Mouse (Mus musculus): ENCODE data around the gene Abhd14a. TPM values are rescaled to one million over a fixed set of nuclear protein-coding genes. Genes with fewer than 3 reads are reported as not detected.

The Abhd14a gene
- polyA plus RNA-seq, 2 experiments = 14.3 to 16.4 TPM

DNA sequence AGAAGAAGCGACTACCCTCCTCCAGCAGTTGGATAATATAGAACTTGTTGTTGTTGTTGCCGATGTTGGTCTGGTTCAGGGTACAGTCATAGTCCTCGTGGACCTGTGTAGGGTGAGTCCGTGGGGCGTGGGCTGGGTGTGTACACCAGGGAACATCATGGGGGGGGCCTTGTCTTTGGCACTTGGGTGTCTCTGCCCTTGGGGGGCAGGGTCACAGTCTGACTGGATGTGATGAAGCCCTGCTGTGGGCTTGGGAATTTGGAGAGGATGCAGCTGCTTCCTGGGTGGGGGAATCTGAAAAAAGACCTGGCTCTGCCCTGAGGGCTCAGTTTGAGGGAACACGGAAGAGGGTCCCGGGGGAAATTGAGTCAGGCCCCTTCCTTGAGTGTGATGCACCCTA lies 27.6 kb upstream of the Abhd14a start:
- Histone ChIP-seq H3K27me3 (ENCODE audit: control insufficient read depth, insufficient read depth, low read length) (no peaks in the 10 kb centered on the region), H3K4me1 (replicated peaks; ENCODE audit: control insufficient read depth in 2 of 2, insufficient read depth in 2 of 2, low read length in 1 of 2) (peaks cover 6 to 12% of the 10 kb centered on the region in 2 experiments; a peak in 3 of 4 replicates), H3K27ac (no peak overlapping the region), H3K36me3 (replicated peaks; ENCODE audit: control insufficient read depth, insufficient read depth, low read depth) (no peaks in the 10 kb centered on the region), H3K4me2 (ENCODE audit: low read depth) (no peak overlapping the region), H3K9ac (replicated peaks) (no peak overlapping the region), H3K4me3 (ENCODE audit: insufficient read depth in 1 of 2, low read depth in 2 of 2, low read length in 2 of 2) (no peak overlapping the region), H3K9me3 (ENCODE audit: control insufficient read depth, low read length) (no peaks in the 10 kb centered on the region)
- WGBS (ENCODE audit: insufficient replicate concordance) = 61% methylated on average over 7 of the region's 7 CpGs
- ATAC-seq (ENCODE audit: insufficient read depth) (no peak), DNase-seq (ENCODE audit: low read depth in 3 of 3, low spot score in 3 of 3) (no peak)
- TF ChIP-seq EP300 (IDR thresholded peaks at IDR 0.05; ENCODE audit: low read depth) (no peak), CTCF (IDR thresholded peaks at IDR 0.05; ENCODE audit: low read depth) (no peak)

DNA sequence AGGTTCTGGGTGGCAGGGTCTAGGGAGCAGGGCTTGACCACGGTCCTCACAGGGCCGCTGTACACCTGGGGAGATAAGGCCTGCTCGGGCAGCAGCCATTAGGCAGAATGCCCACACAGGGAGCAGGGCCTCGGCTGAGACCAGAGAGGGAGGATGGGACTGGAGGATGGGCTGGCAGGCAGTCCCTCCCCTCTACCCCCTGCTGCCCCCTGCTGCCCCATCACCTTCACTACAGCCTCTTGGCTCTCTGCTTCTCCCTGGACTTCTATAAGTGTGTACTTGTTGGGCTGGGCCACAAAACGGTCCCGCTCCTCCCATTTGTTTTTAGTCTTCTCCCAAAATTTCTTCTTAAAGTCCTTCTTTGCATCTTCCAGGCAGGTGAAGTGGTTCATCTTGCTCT lies 27.0 kb upstream of the Abhd14a start:
- H3K4me3 ChIP-seq (ENCODE audit: insufficient read depth in 1 of 2, low read depth in 2 of 2, low read length in 2 of 2) = no peak overlapping the region
- H3K27ac ChIP-seq = no peak overlapping the region
- DNase-seq (ENCODE audit: low read depth in 3 of 3, low spot score in 3 of 3) (peak in 2 of 3 experiments; percentile 40 to 44), ATAC-seq (ENCODE audit: insufficient read depth) (no peak)
- 4% methylated on average over 6 of the region's 6 CpGs for WGBS (ENCODE audit: insufficient replicate concordance)
- H3K9ac ChIP-seq (replicated peaks) = no peak overlapping the region
- H3K27me3 ChIP-seq (ENCODE audit: control insufficient read depth, insufficient read depth, low read length) = no peaks in the 10 kb centered on the region
- H3K36me3 ChIP-seq (replicated peaks; ENCODE audit: control insufficient read depth, insufficient read depth, low read depth) = no peaks in the 10 kb centered on the region
- H3K9me3 ChIP-seq (ENCODE audit: control insufficient read depth, low read length) = no peaks in the 10 kb centered on the region
- H3K4me1 ChIP-seq (replicated peaks; ENCODE audit: control insufficient read depth in 2 of 2, insufficient read depth in 2 of 2, low read length in 1 of 2) = peaks cover 6 to 12% of the 10 kb centered on the region in 2 experiments; a peak in 3 of 4 replicates
- H3K4me2 ChIP-seq (ENCODE audit: low read depth) = no peak overlapping the region
- TF ChIP-seq EP300 (IDR thresholded peaks at IDR 0.05; ENCODE audit: low read depth) = no peak
- TF ChIP-seq CTCF (IDR thresholded peaks at IDR 0.05; ENCODE audit: low read depth) = peak; percentile 86

DNA sequence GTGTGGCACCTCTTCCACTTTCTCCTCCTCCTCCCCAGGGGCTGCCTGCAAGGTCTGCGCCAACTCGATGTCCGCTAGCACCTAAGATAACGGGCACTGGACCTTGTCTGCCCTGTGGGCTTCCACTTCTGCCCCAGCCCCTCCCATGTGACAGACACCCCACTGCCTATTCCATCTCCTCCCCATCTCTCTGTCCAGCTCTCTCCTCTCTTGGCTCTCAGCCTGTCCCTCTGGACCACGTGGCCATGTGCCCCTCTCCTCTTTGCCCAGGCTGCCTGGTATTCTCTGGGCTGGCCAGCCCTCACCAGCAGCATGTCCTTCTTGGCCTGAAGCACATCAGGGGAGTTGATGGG lies 26.3 kb upstream of the Abhd14a start:
- Histone ChIP-seq H3K9me3 (ENCODE audit: control insufficient read depth, low read length) (no peaks in the 10 kb centered on the region), H3K27me3 (ENCODE audit: control insufficient read depth, insufficient read depth, low read length) (no peaks in the 10 kb centered on the region), H3K4me2 (ENCODE audit: low read depth) (no peak overlapping the region), H3K27ac (no peak overlapping the region), H3K4me3 (ENCODE audit: insufficient read depth in 1 of 2, low read depth in 2 of 2, low read length in 2 of 2) (no peak overlapping the region), H3K36me3 (replicated peaks; ENCODE audit: control insufficient read depth, insufficient read depth, low read depth) (no peaks in the 10 kb centered on the region), H3K4me1 (replicated peaks; ENCODE audit: control insufficient read depth in 2 of 2, insufficient read depth in 2 of 2, low read length in 1 of 2) (peaks cover 6 to 12% of the 10 kb centered on the region in 2 experiments; a peak in 3 of 4 replicates), H3K9ac (replicated peaks) (no peak overlapping the region)
- ATAC-seq (ENCODE audit: insufficient read depth) (no peak), DNase-seq (ENCODE audit: low read depth in 3 of 3, low spot score in 3 of 3) (no peak)
- no peak for TF ChIP-seq CTCF (IDR thresholded peaks at IDR 0.05; ENCODE audit: low read depth)
- no peak for TF ChIP-seq EP300 (IDR thresholded peaks at IDR 0.05; ENCODE audit: low read depth)
- WGBS (ENCODE audit: insufficient replicate concordance) = 53% methylated on average over 5 of the region's 5 CpGs

DNA sequence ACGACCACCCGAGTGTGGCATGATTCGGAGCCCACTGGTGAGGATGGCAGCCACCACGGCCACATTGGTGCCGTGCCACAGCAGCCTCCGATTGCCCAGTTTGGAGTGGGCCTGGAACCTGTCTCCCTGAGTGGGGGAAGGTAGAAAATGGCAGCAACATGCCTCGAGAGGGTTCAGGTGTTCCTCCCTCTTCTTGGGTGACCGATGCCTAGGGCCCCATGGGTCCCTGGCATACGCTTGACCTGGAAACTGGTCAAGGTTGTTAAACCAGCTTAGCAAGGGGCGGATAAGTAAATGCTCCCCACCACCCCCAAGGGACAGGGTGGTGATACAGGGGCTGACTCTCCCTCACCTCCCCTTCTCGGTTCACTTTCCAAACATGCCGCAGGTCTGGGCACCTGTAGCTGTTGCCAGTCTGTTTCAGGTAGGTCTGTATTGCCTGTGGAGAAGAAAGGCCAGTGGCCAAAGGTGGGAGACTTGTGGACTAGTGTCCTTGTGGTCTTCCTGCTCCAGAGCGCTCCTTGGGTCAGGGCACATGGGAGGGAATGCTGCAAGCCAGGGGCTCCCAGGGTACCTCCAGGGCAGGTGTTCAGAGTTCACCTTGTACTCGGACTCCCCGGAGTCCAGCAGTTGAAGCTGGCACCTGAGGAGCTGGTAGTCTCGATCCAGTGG lies 25.7 kb upstream of the Abhd14a start:
- Histone ChIP-seq H3K4me1 (replicated peaks; ENCODE audit: control insufficient read depth in 2 of 2, insufficient read depth in 2 of 2, low read length in 1 of 2) (peaks cover 6 to 11% of the 10 kb centered on the region in 2 experiments; a peak in 3 of 4 replicates), H3K27ac (no peak overlapping the region), H3K4me2 (ENCODE audit: low read depth) (no peak overlapping the region), H3K9me3 (ENCODE audit: control insufficient read depth, low read length) (no peaks in the 10 kb centered on the region), H3K4me3 (ENCODE audit: insufficient read depth in 1 of 2, low read depth in 2 of 2, low read length in 2 of 2) (no peak overlapping the region), H3K27me3 (ENCODE audit: control insufficient read depth, insufficient read depth, low read length) (no peaks in the 10 kb centered on the region), H3K9ac (replicated peaks) (no peak overlapping the region), H3K36me3 (replicated peaks; ENCODE audit: control insufficient read depth, insufficient read depth, low read depth) (no peaks in the 10 kb centered on the region)
- DNase-seq (ENCODE audit: low read depth in 3 of 3, low spot score in 3 of 3) (no peak), ATAC-seq (ENCODE audit: insufficient read depth) (no peak)
- TF ChIP-seq EP300 (IDR thresholded peaks at IDR 0.05; ENCODE audit: low read depth) (no peak), CTCF (IDR thresholded peaks at IDR 0.05; ENCODE audit: low read depth) (no peak)
- WGBS (ENCODE audit: insufficient replicate concordance) = 72% methylated on average over 16 of the region's 16 CpGs

DNA sequence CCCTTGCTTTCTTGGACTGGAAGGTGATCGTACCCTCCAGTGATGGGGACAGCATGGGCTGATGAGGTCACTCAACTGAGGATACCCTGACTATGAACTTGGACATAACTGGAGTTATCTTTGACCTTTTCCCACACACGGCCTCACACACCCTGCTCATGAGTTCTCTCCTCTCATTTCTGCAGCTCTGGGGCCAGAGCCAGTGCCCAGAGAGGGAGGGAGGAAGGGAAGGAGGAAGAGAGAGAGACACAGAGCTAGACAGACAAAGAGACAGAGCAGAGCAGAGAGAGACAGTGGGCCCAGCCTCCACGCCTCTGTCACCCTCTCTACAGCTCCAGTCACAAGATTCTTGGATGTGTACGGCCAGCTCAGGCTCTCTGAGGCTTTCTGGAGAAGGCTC lies 24.8 kb upstream of the Abhd14a start:
- no peak overlapping the region for H3K4me3 ChIP-seq (ENCODE audit: insufficient read depth in 1 of 2, low read depth in 2 of 2, low read length in 2 of 2)
- TF ChIP-seq EP300 (IDR thresholded peaks at IDR 0.05; ENCODE audit: low read depth) = no peak
- ATAC-seq (ENCODE audit: insufficient read depth) = no peak
- no peak overlapping the region for H3K27ac ChIP-seq
- WGBS (ENCODE audit: insufficient replicate concordance) = 43% methylated on average over 4 of the region's 4 CpGs
- no peaks in the 10 kb centered on the region for H3K27me3 ChIP-seq (ENCODE audit: control insufficient read depth, insufficient read depth, low read length)
- H3K36me3 ChIP-seq (replicated peaks; ENCODE audit: control insufficient read depth, insufficient read depth, low read depth) = no peaks in the 10 kb centered on the region
- no peaks in the 10 kb centered on the region for H3K9me3 ChIP-seq (ENCODE audit: control insufficient read depth, low read length)
- H3K4me2 ChIP-seq (ENCODE audit: low read depth) = no peak overlapping the region
- H3K9ac ChIP-seq (replicated peaks) = no peak overlapping the region
- peaks cover 0 to 4% of the 10 kb centered on the region in 2 experiments; a peak in 2 of 4 replicates for H3K4me1 ChIP-seq (replicated peaks; ENCODE audit: control insufficient read depth in 2 of 2, insufficient read depth in 2 of 2, low read length in 1 of 2)
- no peak for DNase-seq (ENCODE audit: low read depth in 3 of 3, low spot score in 3 of 3)
